Mouse (Mus musculus): Measurements from ENCODE around the gene Plekhn1. TPM values are rescaled to one million over a fixed set of nuclear protein-coding genes. Genes with fewer than 3 reads are reported as not detected.

The Plekhn1 gene
- polyA plus RNA-seq, 1 experiment: 7.5 TPM

GRCm38 (mm10) chr4:156193906-156194305, 40.8 kb downstream of the Plekhn1 start:
- no peaks in the 10 kb centered on the region for H3K79me2 ChIP-seq (ENCODE audit: control insufficient read depth, insufficient read depth)
- H3K36me3 ChIP-seq (ENCODE audit: control insufficient read depth, insufficient read depth): no peaks in the 10 kb centered on the region
- TF ChIP-seq CTCF (IDR thresholded peaks at IDR 0.05; ENCODE audit: control insufficient read depth, insufficient read depth, insufficient read length) (no peak), MAX (IDR thresholded peaks at IDR 0.05) (no peak), FOSL1 (IDR thresholded peaks at IDR 0.05; ENCODE audit: insufficient read depth, low read length, poor library complexity, severe bottlenecking) (no peak)

GRCm38 (mm10) chr4:156193200-156193590, 41.5 kb downstream of the Plekhn1 start:
- H3K79me2 ChIP-seq (ENCODE audit: control insufficient read depth, insufficient read depth): no peaks in the 10 kb centered on the region
- no peak overlapping the region for H3ac ChIP-seq (ENCODE audit: control insufficient read depth, insufficient read length, low read depth)
- H3K36me3 ChIP-seq (ENCODE audit: control insufficient read depth, insufficient read depth): no peaks in the 10 kb centered on the region
- H3K4me3 ChIP-seq (ENCODE audit: insufficient read depth, poor library complexity, severe bottlenecking): no peak overlapping the region
- H3K79me3 ChIP-seq (ENCODE audit: low read depth): no peaks in the 10 kb centered on the region
- TF ChIP-seq CEBPB (IDR thresholded peaks at IDR 0.05; ENCODE audit: low read depth) (no peak), CTCF (IDR thresholded peaks at IDR 0.05; ENCODE audit: control insufficient read depth, insufficient read depth, insufficient read length) (no peak), USF1 (IDR thresholded peaks at IDR 0.05; ENCODE audit: low read depth) (no peak), FOSL1 (IDR thresholded peaks at IDR 0.05; ENCODE audit: insufficient read depth, low read length, poor library complexity, severe bottlenecking) (no peak), MYOG (IDR thresholded peaks at IDR 0.05; ENCODE audit: control insufficient read depth, extremely low read depth, insufficient read length) (no peak), MYOD1 (IDR thresholded peaks at IDR 0.05; ENCODE audit: control insufficient read depth, insufficient read length, low read depth) (no peak), MAX (IDR thresholded peaks at IDR 0.05) (no peak)
- H3K27me3 ChIP-seq (ENCODE audit: control insufficient read depth, insufficient read depth, insufficient read length): no peaks in the 10 kb centered on the region

More at GRCm38 (mm10) chr4:156193906-156194305, 40.8 kb downstream of the Plekhn1 start:
- Histone ChIP-seq H3K27me3 (ENCODE audit: control insufficient read depth, insufficient read depth, insufficient read length) (no peaks in the 10 kb centered on the region), H3K4me3 (ENCODE audit: insufficient read depth, poor library complexity, severe bottlenecking) (no peak overlapping the region), H3K79me3 (ENCODE audit: low read depth) (no peaks in the 10 kb centered on the region), H3ac (ENCODE audit: control insufficient read depth, insufficient read length, low read depth) (no peak overlapping the region)

GRCm38 (mm10) chr4:156192421-156193199, 42.0 kb downstream of the Plekhn1 start:
- H3K79me3 ChIP-seq (ENCODE audit: low read depth): no peaks in the 10 kb centered on the region
- no peaks in the 10 kb centered on the region for H3K27me3 ChIP-seq (ENCODE audit: control insufficient read depth, insufficient read depth, insufficient read length)
- H3K4me3 ChIP-seq (ENCODE audit: insufficient read depth, poor library complexity, severe bottlenecking): no peak overlapping the region
- H3K79me2 ChIP-seq (ENCODE audit: control insufficient read depth, insufficient read depth): no peaks in the 10 kb centered on the region
- H3K36me3 ChIP-seq (ENCODE audit: control insufficient read depth, insufficient read depth): no peaks in the 10 kb centered on the region
- TF ChIP-seq MYOG (IDR thresholded peaks at IDR 0.05; ENCODE audit: control insufficient read depth, extremely low read depth, insufficient read length): no peak
- H3ac ChIP-seq (ENCODE audit: control insufficient read depth, insufficient read length, low read depth): no peak overlapping the region

- Histone ChIP-seq H3K79me2 (ENCODE audit: control insufficient read depth, insufficient read depth) (no peaks in the 10 kb centered on the region), H3K4me3 (ENCODE audit: insufficient read depth, poor library complexity, severe bottlenecking) (no peak overlapping the region), H3ac (ENCODE audit: control insufficient read depth, insufficient read length, low read depth) (no peak overlapping the region), H3K36me3 (ENCODE audit: control insufficient read depth, insufficient read depth) (no peaks in the 10 kb centered on the region), H3K27me3 (ENCODE audit: control insufficient read depth, insufficient read depth, insufficient read length) (no peaks in the 10 kb centered on the region), H3K79me3 (ENCODE audit: low read depth) (no peaks in the 10 kb centered on the region)
- TF ChIP-seq MYOG (IDR thresholded peaks at IDR 0.05; ENCODE audit: control insufficient read depth, extremely low read depth, insufficient read length): no peak
- TF ChIP-seq MAX (IDR thresholded peaks at IDR 0.05): no peak
- no peak for TF ChIP-seq MYOD1 (IDR thresholded peaks at IDR 0.05; ENCODE audit: control insufficient read depth, insufficient read length, low read depth)
- no peak for TF ChIP-seq CEBPB (IDR thresholded peaks at IDR 0.05; ENCODE audit: low read depth)
- TF ChIP-seq FOSL1 (IDR thresholded peaks at IDR 0.05; ENCODE audit: insufficient read depth, low read length, poor library complexity, severe bottlenecking): no peak
- no peak for TF ChIP-seq CTCF (IDR thresholded peaks at IDR 0.05; ENCODE audit: control insufficient read depth, insufficient read depth, insufficient read length)
- no peak for TF ChIP-seq USF1 (IDR thresholded peaks at IDR 0.05; ENCODE audit: low read depth)
Observed at GRCm38 (mm10) chr4:156188811-156189323, 45.8 kb downstream of the Plekhn1 start.

- TF ChIP-seq CTCF (IDR thresholded peaks at IDR 0.05; ENCODE audit: control insufficient read depth, insufficient read depth, insufficient read length): no peak
- TF ChIP-seq MAX (IDR thresholded peaks at IDR 0.05): no peak
- TF ChIP-seq CEBPB (IDR thresholded peaks at IDR 0.05; ENCODE audit: low read depth): no peak
- TF ChIP-seq FOSL1 (IDR thresholded peaks at IDR 0.05; ENCODE audit: insufficient read depth, low read length, poor library complexity, severe bottlenecking): no peak
- no peak for TF ChIP-seq MYOG (IDR thresholded peaks at IDR 0.05; ENCODE audit: control insufficient read depth, extremely low read depth, insufficient read length)
- TF ChIP-seq USF1 (IDR thresholded peaks at IDR 0.05; ENCODE audit: low read depth): no peak
- no peak for TF ChIP-seq MYOD1 (IDR thresholded peaks at IDR 0.05; ENCODE audit: control insufficient read depth, insufficient read length, low read depth)
- Histone ChIP-seq H3ac (ENCODE audit: control insufficient read depth, insufficient read length, low read depth) (no peak overlapping the region), H3K36me3 (ENCODE audit: control insufficient read depth, insufficient read depth) (no peaks in the 10 kb centered on the region), H3K4me3 (ENCODE audit: insufficient read depth, poor library complexity, severe bottlenecking) (no peak overlapping the region), H3K27me3 (ENCODE audit: control insufficient read depth, insufficient read depth, insufficient read length) (no peaks in the 10 kb centered on the region), H3K79me2 (ENCODE audit: control insufficient read depth, insufficient read depth) (no peaks in the 10 kb centered on the region), H3K79me3 (ENCODE audit: low read depth) (no peaks in the 10 kb centered on the region)
Observed at GRCm38 (mm10) chr4:156188162-156188810, 46.4 kb downstream of the Plekhn1 start.

Measured in C2C12 (cell line).